Mouse (Mus musculus): ENCODE results near the gene Jpt1.

DNA sequence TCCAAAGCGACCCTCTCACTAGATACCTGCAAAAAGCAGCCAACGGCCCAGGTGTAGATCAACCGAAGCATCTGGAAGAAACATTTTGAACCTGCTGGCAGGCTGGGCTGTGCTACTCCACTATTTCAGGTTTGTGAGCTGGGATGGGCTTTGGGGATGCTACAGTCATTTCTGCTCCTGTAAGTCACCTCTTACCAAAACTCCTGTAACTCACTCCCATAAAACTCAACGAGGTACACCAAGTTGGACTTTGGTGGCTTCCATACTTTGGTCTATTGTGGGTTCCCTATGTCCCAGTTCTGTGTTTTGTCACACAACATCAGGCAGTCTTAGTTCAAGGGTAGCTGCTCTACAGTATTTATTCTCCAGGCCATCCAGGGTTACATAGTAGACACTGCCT lies 6.9 kb upstream of the Jpt1 start:
- TF ChIP-seq TCF12 (IDR thresholded peaks at IDR 0.05; ENCODE audit: low read depth, low read length) (no peak), EP300 (IDR thresholded peaks at IDR 0.05; ENCODE audit: low read length) (no peak)
